Mouse (Mus musculus) embryonic facial prominence, embryonic 15.5 days (tissue): ENCODE data around the gene Adgrd1. TPM values are rescaled to one million over a fixed set of nuclear protein-coding genes. Genes with fewer than 3 reads are reported as not detected.

Experiments
- ATAC-seq: fragments of 200-750 bp; cut with Nextera tagmentation; 2 replicates; pipeline ENCODE4 v1.8.0; 2017; ENCODE audit warnings: low read depth, moderate TSS enrichment; ENCODE audit not compliant: insufficient number of reproducible peaks, low FRiP score, low TSS enrichment
- H3K27ac ChIP-seq: fragments of 300-500 bp; sonication (generic); replicated peaks from 2 replicates; pipeline ENCODE4 v1.5.1; 2015; ENCODE audit warnings: mild to moderate bottlenecking, inconsistent platforms
- H3K27me3 ChIP-seq: fragments of 300-500 bp; sonication (generic); 2 replicates; pipeline ENCODE4 v1.6.1; 2015; ENCODE audit warnings: inconsistent platforms
- H3K36me3 ChIP-seq: fragments of 300-500 bp; sonication (generic); 2 replicates; pipeline ENCODE4 v1.6.1; 2015; ENCODE audit warnings: mild to moderate bottlenecking, inconsistent platforms
- H3K4me1 ChIP-seq: fragments of 300-500 bp; sonication (generic); 2 replicates; pipeline ENCODE4 v1.6.1; 2015; ENCODE audit warnings: inconsistent platforms
- H3K4me2 ChIP-seq: fragments of 300-500 bp; sonication (generic); replicated peaks from 2 replicates; pipeline ENCODE4 v1.6.1; 2015; ENCODE audit warnings: mild to moderate bottlenecking, inconsistent platforms
- H3K4me3 ChIP-seq: fragments of 300-500 bp; sonication (generic); replicated peaks from 2 replicates; pipeline ENCODE4 v1.5.1; 2015; ENCODE audit warnings: mild to moderate bottlenecking, inconsistent platforms
- H3K9ac ChIP-seq: fragments of 300-500 bp; sonication (generic); 2 replicates; pipeline ENCODE4 v1.6.1; 2015; ENCODE audit warnings: inconsistent platforms
- H3K9me3 ChIP-seq: fragments of 300-500 bp; sonication (generic); replicated peaks from 2 replicates; pipeline ENCODE4 v1.6.1; 2016; ENCODE audit warnings: inconsistent platforms
- WGBS: fragments of 180-500 bp; shearing (Covaris S2); methylation state at CpG from one replicate; pipeline ENCODE4 v1.1.7; 2015; 5-methylcytosine and 5-hydroxymethylcytosine counted together
- polyA plus RNA-seq: library from polyadenylated mRNA; unstranded; fragments of >200 nt; fragmentation: Nextera tagmentation; extraction: Ambion mirVana; gene quantifications from 2 replicates; pipeline ENCODE4 v1.2.1, GENCODE M21; 2015

The Adgrd1 gene
- polyA plus RNA-seq, 1 experiment from 2014 or later: 3.4 TPM

- no peak overlapping the region for H3K4me3 ChIP-seq
- no peak overlapping the region for H3K9ac ChIP-seq
- H3K4me1 ChIP-seq: no peaks in the 10 kb centered on the region
- no peaks in the 10 kb centered on the region for H3K9me3 ChIP-seq
- 63% methylated on average over 5 of the region's 5 CpGs for WGBS
- H3K27me3 ChIP-seq: no peaks in the 10 kb centered on the region
- no peak overlapping the region for H3K4me2 ChIP-seq
- H3K27ac ChIP-seq: no peak overlapping the region
- H3K36me3 ChIP-seq: no peaks in the 10 kb centered on the region
- no peak for ATAC-seq
Measured at GRCm38 (mm10) chr5:129094236-129094635, 2.3 kb upstream of the Adgrd1 start.

GRCm38 (mm10) chr5:129104043-129104442 lies 7.5 kb downstream of the Adgrd1 start:
- Histone ChIP-seq H3K4me3 (no peak overlapping the region), H3K27me3 (peaks cover 6% of the 10 kb centered on the region; the same call in 1 of the 2 replicates), H3K4me2 (no peak overlapping the region), H3K36me3 (no peaks in the 10 kb centered on the region), H3K9ac (no peak overlapping the region), H3K9me3 (no peaks in the 10 kb centered on the region), H3K27ac (no peak overlapping the region), H3K4me1 (no peaks in the 10 kb centered on the region)
- 28% methylated on average over 4 of the region's 4 CpGs for WGBS
- ATAC-seq: no peak

GRCm38 (mm10) chr5:129111729-129112128 lies 15.2 kb downstream of the Adgrd1 start:
- Histone ChIP-seq H3K4me2 (no peak overlapping the region), H3K4me3 (no peak overlapping the region), H3K4me1 (no peaks in the 10 kb centered on the region), H3K27ac (no peak overlapping the region), H3K27me3 (peaks cover 6% of the 10 kb centered on the region; the same call in 1 of the 2 replicates), H3K9me3 (no peaks in the 10 kb centered on the region), H3K9ac (no peak overlapping the region), H3K36me3 (no peaks in the 10 kb centered on the region)
- 78% methylated on average over 8 of the region's 8 CpGs for WGBS
- no peak for ATAC-seq

- Histone ChIP-seq H3K4me2 (no peak overlapping the region), H3K9me3 (no peaks in the 10 kb centered on the region), H3K27me3 (0 out of 2 replicates have a peak, but pooled peaks cover under 1% of the 10 kb centered on the region), H3K4me1 (no peaks in the 10 kb centered on the region), H3K27ac (peak overlapping the region; percentile 39; the same call in 1 of the 2 replicates), H3K4me3 (no peak overlapping the region), H3K9ac (no peak overlapping the region), H3K36me3 (no peaks in the 10 kb centered on the region)
- ATAC-seq: no peak; the same call in 1 of the 2 replicates
- WGBS: 54% methylated on average over 13 of the region's 13 CpGs
Measured at GRCm38 (mm10) chr5:129113741-129114476, 17.4 kb downstream of the Adgrd1 start.

- no peaks in the 10 kb centered on the region for H3K9me3 ChIP-seq
- no peak for ATAC-seq
Measured at GRCm38 (mm10) chr5:129116299-129116698, 19.7 kb downstream of the Adgrd1 start.

GRCm38 (mm10) chr5:129117593-129118113 lies 21.1 kb downstream of the Adgrd1 start:
- H3K27ac ChIP-seq: no peak overlapping the region
- no peaks in the 10 kb centered on the region for H3K36me3 ChIP-seq
- ATAC-seq: no peak
- H3K4me1 ChIP-seq: no peaks in the 10 kb centered on the region
- H3K4me2 ChIP-seq: no peak overlapping the region
- no peak overlapping the region for H3K4me3 ChIP-seq
- H3K9ac ChIP-seq: no peak overlapping the region
- H3K27me3 ChIP-seq: no peaks in the 10 kb centered on the region
- H3K9me3 ChIP-seq: no peaks in the 10 kb centered on the region
- WGBS: 79% methylated on average over 4 of the region's 4 CpGs

More at GRCm38 (mm10) chr5:129116299-129116698, 19.7 kb downstream of the Adgrd1 start:
- no peak overlapping the region for H3K27ac ChIP-seq
- no peak overlapping the region for H3K4me3 ChIP-seq
- H3K4me1 ChIP-seq: no peaks in the 10 kb centered on the region
- H3K9ac ChIP-seq: no peak overlapping the region
- H3K27me3 ChIP-seq: no peaks in the 10 kb centered on the region
- H3K4me2 ChIP-seq: no peak overlapping the region
- 78% methylated on average over 8 of the region's 8 CpGs for WGBS
- no peaks in the 10 kb centered on the region for H3K36me3 ChIP-seq

GRCm38 (mm10) chr5:129118523-129118922 lies 22.0 kb downstream of the Adgrd1 start:
- 64% methylated on average over 7 of the region's 7 CpGs for WGBS

GRCm38 (mm10) chr5:129119146-129119545 lies 22.6 kb downstream of the Adgrd1 start:
- no peaks in the 10 kb centered on the region for H3K27me3 ChIP-seq
- H3K9me3 ChIP-seq: no peaks in the 10 kb centered on the region
- H3K4me1 ChIP-seq: peaks cover 5% of the 10 kb centered on the region; the same call in 1 of the 2 replicates
- H3K36me3 ChIP-seq: no peaks in the 10 kb centered on the region
- no peak overlapping the region for H3K27ac ChIP-seq
- no peak overlapping the region for H3K4me3 ChIP-seq
- WGBS: 58% methylated on average over 4 of the region's 4 CpGs
- H3K4me2 ChIP-seq: no peak overlapping the region
- H3K9ac ChIP-seq: no peak overlapping the region
- ATAC-seq: no peak

More at GRCm38 (mm10) chr5:129118523-129118922, 22.0 kb downstream of the Adgrd1 start:
- Histone ChIP-seq H3K4me1 (no peaks in the 10 kb centered on the region), H3K9ac (no peak overlapping the region), H3K27ac (no peak overlapping the region), H3K4me3 (no peak overlapping the region), H3K4me2 (no peak overlapping the region), H3K27me3 (no peaks in the 10 kb centered on the region), H3K36me3 (no peaks in the 10 kb centered on the region), H3K9me3 (no peaks in the 10 kb centered on the region)
- ATAC-seq: no peak

- Histone ChIP-seq H3K4me3 (no peak overlapping the region), H3K36me3 (no peaks in the 10 kb centered on the region)
- ATAC-seq: no peak
Measured at GRCm38 (mm10) chr5:129121654-129122285, 25.2 kb downstream of the Adgrd1 start.

GRCm38 (mm10) chr5:129122491-129122890 lies 25.9 kb downstream of the Adgrd1 start:
- H3K9ac ChIP-seq: no peak overlapping the region
- ATAC-seq: no peak
- H3K27me3 ChIP-seq: no peaks in the 10 kb centered on the region
- no peak overlapping the region for H3K27ac ChIP-seq
- 83% methylated on average over 7 of the region's 7 CpGs for WGBS
- no peaks in the 10 kb centered on the region for H3K9me3 ChIP-seq
- no peaks in the 10 kb centered on the region for H3K36me3 ChIP-seq
- H3K4me3 ChIP-seq: no peak overlapping the region
- peaks cover 7% of the 10 kb centered on the region; the same call in 1 of the 2 replicates for H3K4me1 ChIP-seq
- no peak overlapping the region for H3K4me2 ChIP-seq

More at GRCm38 (mm10) chr5:129121654-129122285, 25.2 kb downstream of the Adgrd1 start:
- Histone ChIP-seq H3K27me3 (no peaks in the 10 kb centered on the region), H3K4me1 (peaks cover 7% of the 10 kb centered on the region; the same call in 1 of the 2 replicates), H3K9me3 (no peaks in the 10 kb centered on the region), H3K27ac (no peak overlapping the region), H3K9ac (no peak overlapping the region), H3K4me2 (no peak overlapping the region)
- WGBS: 77% methylated on average over 15 of the region's 15 CpGs

GRCm38 (mm10) chr5:129124070-129124828 lies 27.7 kb downstream of the Adgrd1 start:
- Histone ChIP-seq H3K36me3 (no peaks in the 10 kb centered on the region), H3K9ac (no peak overlapping the region), H3K4me1 (peaks cover 7% of the 10 kb centered on the region; the same call in 1 of the 2 replicates), H3K27me3 (no peaks in the 10 kb centered on the region), H3K4me3 (no peak overlapping the region), H3K27ac (no peak overlapping the region; the same call in 1 of the 2 replicates), H3K9me3 (no peaks in the 10 kb centered on the region), H3K4me2 (no peak overlapping the region)
- ATAC-seq: peak; percentile 48; the same call in 1 of the 2 replicates
- 25% methylated on average over 11 of the region's 11 CpGs for WGBS
